Mouse (Mus musculus) right cerebral cortex, postnatal 10 days (tissue): ENCODE measurements around the gene Gpr141.
"Not testable (repeated sequence)": the region's sequence is repeated elsewhere in the genome, so short reads cannot be mapped to it uniquely, and the experiment has no call there.

ENCODE experiments used
- DNase-seq, 2 experiments: peaks; one replicate each; pipeline ENCODE4 v3.0.0; 2021; ENCODE audit warnings: low spot score in 2 of 2

Gpr141 gene

GRCm38 (mm10) chr13:19824071-19824470, at the start of gene Gpr141:
Gpr141 (minus strand) TSS chr13:19824257.
- DNase-seq: no peak

GRCm38 (mm10) chr13:19864241-19864640, 40.2 kb upstream of the Gpr141 start:
- no peak for DNase-seq

GRCm38 (mm10) chr13:19854629-19855333, 30.7 kb upstream of the Gpr141 start:
- no peak for DNase-seq

GRCm38 (mm10) chr13:19854049-19854448, 30.0 kb upstream of the Gpr141 start:
- no peak for DNase-seq

DNA sequence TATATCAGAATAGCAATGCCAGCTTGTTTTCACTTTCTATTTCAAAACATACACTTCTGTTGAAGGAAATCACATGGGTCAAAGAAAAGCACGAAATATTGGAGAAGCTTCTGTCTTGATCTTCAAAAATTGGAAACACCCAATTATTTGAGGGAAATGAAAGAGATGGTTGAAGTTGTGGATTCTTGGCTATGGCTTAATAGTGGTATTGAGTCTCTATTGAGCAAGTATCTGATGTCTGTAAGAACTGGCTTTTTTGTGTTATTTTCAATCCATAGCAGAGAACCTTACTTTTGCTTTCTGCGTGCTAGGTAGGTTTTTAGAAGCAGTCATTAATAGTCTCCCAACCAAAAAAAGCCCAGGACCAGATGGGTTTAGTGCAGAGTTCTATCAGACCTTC, 19.4 kb upstream of the Gpr141 start:
- DNase-seq: no peak

- DNase-seq: no peak
These were observed 18.6 kb upstream of the Gpr141 start for GRCm38 (mm10) chr13:19842707-19843106.

DNA sequence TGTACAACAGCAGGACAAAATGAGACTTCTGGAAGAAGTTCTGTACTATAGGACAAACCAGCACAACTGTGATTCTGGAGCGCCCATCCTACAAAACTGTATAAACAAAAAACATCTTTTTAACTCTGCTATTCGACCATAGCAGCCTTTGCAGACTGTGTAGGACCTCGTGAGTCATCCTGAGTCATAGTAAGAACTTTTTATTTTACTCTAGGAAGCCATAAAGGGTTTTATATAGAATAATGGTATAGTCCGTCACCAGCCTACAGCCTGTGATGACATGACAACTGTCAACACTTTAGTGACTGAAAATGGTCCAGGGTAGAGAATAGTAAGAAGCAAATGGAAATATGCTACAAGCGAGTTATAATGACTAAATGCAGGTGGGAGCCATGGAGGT, 17.6 kb upstream of the Gpr141 start:
- no peak for DNase-seq

DNA sequence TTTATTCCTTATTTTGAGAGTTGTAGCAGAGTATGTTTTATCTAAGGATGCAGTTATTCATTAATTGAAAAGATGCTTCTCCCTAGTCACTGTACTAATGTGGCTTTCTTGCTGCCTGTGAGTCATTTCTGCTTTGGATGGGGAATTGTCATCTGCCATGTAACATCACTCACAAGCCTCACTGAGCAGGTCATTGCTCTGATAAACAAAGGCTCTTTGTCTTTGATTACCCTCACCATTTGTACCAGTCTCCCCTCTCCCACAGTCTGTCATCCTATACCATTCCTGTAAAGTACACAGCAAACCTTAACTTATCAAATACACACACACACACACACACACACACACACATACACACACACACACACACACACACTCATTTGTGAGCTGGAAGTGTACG, 16.1 kb upstream of the Gpr141 start:
- DNase-seq: no peak

- no peak for DNase-seq
These were observed 6.5 kb upstream of the Gpr141 start for GRCm38 (mm10) chr13:19830560-19830959.

DNA sequence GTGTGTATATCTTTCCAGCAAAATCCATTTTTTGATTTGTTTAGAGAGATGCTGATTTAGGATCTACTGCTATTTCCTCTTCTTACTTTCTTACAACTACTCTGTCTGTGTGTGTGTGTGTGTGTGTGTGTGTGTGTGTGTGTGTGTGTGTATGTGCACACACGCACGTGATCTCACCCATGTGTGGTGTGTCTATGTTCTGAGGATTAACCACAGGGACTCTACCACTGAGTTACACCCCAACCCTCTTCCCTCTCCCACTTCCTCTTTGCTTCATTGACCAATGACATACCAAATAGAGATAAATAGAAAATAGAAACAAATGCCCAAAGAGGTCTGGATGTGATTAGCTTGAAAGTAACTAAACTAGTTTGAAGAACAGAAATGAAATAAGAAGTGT, 4.0 kb upstream of the Gpr141 start:
- no peak for DNase-seq

- no peak for DNase-seq
These were observed 2.4 kb downstream of the Gpr141 start for GRCm38 (mm10) chr13:19821639-19822038.

DNA sequence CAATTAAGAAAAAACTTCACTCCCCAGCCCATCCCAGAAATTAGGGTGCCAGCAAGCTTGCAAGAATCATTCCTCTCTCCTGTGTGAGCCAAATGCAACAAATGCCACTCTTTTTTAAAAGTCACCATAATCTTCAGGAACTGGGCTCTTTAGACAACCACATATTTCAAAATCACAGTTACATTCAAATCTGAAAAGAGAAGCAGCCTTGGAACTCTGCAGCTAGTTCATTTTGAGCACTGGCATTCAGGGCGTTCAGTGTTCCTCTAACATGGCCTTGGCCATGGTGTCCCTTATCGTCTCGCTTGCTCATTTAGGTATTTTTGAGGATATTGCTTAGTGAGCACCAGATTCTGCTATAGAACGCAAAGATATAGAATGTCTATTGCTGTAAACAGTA, 4.1 kb downstream of the Gpr141 start:
- DNase-seq: no peak

GRCm38 (mm10) chr13:19819243-19819642, 4.8 kb downstream of the Gpr141 start:
- no peak for DNase-seq

GRCm38 (mm10) chr13:19794942-19795341, 29.1 kb downstream of the Gpr141 start:
- no peak for DNase-seq

- no peak for DNase-seq
These were observed 29.6 kb downstream of the Gpr141 start for GRCm38 (mm10) chr13:19794486-19794885.

DNA sequence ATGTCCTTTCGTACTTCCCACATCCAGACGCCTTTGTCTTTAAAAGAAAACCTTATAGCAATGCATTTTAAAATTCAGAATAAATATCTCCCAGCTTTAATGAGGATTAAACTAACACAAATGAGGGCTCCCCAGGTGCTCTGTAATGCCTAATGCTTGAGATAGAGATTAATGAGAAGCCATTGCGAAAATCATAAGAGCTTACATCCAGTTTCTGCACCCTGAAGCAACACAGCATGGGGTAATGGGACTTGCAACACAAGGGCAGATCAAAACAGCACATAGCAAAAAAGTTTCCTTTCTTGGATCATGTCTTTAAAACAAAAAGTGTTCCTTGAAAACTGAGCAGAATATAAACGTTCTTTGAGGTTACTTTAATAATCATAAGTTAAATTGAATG, 30.3 kb downstream of the Gpr141 start:
- DNase-seq: no peak

- DNase-seq: not testable (repeated sequence)
These were observed 36.1 kb downstream of the Gpr141 start for GRCm38 (mm10) chr13:19787946-19788345.

GRCm38 (mm10) chr13:19770163-19770562, 53.9 kb downstream of the Gpr141 start:
- no peak for DNase-seq

DNA sequence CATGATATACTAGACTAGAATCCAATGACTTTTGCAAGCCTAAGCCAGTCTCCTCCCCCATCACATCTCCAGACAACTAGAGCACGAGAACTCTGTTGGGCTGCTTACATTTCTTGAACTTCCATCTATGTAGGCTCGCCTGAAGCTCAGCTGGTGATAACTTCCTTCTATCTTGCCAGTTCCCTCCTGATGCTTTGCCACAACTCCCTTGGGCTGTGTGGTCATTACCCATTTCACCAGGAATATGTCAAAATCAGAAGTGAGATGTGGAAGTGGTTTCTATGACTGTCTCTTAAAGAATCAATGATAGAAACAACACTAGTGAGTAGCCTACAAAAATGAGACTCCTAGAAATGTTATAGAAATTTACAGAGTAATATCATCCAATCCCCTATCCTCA, 56.9 kb downstream of the Gpr141 start:
- no peak for DNase-seq

DNA sequence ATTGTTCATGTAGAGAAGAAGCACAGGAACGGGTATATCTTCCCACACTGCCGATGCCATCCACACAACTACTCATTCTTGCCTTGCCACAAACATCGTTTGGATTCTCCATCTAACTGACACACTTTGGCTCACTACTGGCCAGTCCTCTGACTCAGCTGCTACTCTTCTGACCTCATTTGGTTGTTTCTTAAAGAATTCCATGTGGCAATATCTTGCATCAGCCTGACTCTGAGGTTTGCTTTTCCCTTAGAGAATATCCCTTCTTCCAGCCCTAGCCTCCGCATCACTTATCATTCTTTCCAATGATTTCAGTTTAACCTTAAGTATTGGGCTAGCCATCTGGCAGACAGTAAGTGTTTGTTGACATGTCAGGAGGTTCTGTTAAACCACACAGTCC, 59.8 kb downstream of the Gpr141 start:
- DNase-seq: no peak

DNA sequence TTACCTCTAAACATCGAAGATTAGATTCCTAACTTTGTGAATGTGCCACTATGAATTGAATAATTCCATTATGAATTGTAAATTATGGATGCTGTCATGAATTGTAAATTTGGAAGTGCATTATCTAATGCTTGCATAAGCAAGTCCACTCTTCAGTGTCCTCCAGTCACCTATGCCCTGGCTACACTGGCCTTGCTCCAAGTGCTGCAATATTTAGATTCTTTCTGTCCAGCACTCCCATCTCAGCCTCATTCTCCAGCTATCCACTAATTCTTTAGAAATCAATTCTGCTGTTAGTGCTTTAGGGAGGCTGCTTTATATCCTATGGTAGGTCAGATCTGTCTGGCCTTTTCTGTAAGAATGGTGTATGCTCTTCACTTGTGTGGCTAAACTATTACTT, 60.8 kb downstream of the Gpr141 start:
- DNase-seq: no peak

DNA sequence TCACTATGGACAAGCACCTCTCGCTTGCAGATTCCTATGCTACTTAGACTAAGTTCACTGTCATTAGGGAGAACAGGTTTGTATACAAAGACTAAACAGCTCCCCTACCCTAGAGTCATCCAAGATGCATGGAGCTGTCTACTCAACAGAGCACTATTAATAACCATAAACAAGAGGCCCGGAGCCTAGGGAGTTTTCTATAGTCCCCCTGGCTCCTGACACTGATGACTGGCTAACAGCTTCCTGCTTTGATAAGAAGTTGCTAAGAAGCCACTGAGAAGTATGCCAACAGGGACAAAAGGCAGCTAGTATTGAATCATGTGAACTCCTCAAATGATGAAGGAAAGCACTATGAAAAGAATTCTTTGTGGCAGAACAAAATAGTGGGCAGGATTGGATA, 78.3 kb downstream of the Gpr141 start:
- no peak for DNase-seq

DNA sequence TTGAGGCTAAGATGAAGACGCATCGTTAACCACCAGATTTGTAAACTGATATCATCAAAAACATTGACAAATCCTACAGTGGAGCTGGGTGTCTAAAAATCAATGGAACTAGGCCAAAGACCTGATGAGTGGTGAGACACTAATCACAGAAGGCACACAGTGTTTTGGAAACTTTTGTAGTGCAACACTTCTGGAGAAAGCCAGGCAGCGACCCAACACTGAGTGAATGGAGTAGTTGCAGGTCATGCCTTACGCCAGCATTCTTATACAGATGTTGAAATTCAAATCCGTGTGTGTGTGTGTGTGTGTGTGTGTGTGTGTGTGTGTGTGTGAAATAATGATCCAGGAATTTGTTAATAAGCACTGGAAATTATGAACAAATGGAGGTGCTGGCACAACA, 79.5 kb downstream of the Gpr141 start:
- no peak for DNase-seq

GRCm38 (mm10) chr13:19734597-19734996, 89.5 kb downstream of the Gpr141 start:
- no peak for DNase-seq
